Mouse (Mus musculus): Measurements from ENCODE around the gene Dhrs7.
"Not testable (repeated sequence)": the region's sequence is repeated elsewhere in the genome, so short reads cannot be mapped to it uniquely, and the experiment has no call there.

DNA sequence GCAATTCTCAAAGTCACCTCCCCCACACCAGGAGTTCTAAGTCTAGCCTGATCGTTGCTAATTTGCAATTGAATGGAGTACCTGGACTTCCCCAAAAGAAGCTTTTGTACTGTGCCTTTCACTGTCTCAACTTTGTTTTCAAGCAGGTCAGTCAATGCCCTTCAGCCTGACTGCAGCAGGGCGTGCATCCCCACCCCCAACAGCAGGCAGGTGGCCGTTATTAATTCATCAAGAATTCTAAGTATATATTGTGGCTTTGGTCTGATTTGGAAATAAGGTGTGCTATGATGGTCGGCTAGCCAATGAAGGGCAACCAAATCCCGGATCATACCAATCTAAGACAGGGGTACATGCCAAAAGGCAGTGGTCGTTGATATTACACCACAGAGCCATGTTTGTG, 23.0 kb upstream of the Dhrs7 start:
- TF ChIP-seq CTCF, POLR2A (IDR thresholded peaks at IDR 0.05; ENCODE audit: insufficient read depth, low read depth, low read length): not testable (repeated sequence)
